Comparison of ENCODE assay signal across 8 mouse cellular contexts in the genomic region with DNA sequence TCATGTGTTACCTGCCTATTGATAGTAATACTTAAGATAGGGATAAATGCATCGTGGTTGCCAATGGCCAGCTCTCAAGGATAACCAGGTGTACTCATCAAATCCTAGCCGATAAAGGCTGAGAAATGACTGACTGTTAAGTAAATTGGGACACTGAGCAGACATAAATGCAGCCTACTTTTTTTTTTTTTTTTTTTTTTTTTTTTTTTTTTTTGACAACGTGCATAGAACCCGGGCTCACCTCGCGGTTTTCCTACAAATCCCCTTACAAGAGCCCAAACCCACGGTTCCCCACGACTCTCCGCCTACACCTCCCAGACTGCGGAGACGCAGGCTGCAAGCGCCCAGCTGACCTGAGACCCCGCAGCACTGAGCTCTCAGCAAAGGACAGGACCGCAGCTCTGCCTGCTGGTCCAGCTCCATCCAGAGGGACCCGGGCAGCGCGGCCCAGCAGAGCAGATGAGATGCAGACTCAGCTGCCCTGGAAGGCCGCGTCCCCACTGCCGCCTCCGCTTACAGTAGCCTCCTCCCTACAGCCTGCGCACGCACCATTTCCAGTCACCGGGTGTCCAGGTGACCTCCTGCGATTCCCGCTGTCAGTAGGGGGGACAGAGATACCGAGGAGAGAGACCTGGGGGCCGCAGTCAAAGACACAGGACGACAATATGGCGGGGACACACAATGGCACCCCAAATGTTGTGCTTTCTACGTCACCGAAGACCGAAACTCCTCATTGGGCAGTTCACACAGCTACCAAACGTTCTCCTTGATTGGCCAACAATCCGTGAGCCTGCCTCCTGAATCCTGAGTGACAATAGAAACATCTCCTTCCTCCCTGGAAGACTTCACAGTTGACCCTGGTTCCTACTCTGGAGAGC. TPM values are rescaled to one million over a fixed set of nuclear protein-coding genes. Genes with fewer than 3 reads are reported as not detected.
DNase-seq lines count a peak whose midpoint lies in the region; ATAC-seq and TF ChIP-seq lines count a peak whose summit lies in the region.

A gene (minus strand): TSS at position 722 of the 878 bp plus-strand sequence.

- peak; percentile 71; the same call in 1 of the 2 replicates for TF ChIP-seq POLR2A in brain, embryonic 14.5 days (IDR thresholded peaks at IDR 0.05; ENCODE audit: borderline replicate concordance, extremely low read depth, insufficient read depth, insufficient read length, poor library complexity, severe bottlenecking)
- 0 out of 2 replicates have a peak, but pooled peaks have one; percentile 17 for TF ChIP-seq POLR2A in liver, adult 2 months (IDR thresholded peaks at IDR 0.05; ENCODE audit: extremely low read depth, insufficient read depth, low read length)
- TF ChIP-seq POLR2A in myocyte (IDR thresholded peaks at IDR 0.05; ENCODE audit: insufficient read length, low read depth), result peak; percentile 60

- ATAC-seq in heart, embryonic 11.5 days (replicated peaks; ENCODE audit: insufficient number of reproducible peaks, low FRiP score, low TSS enrichment), result peak; percentile 85
- peak; percentile 99 for ATAC-seq in kidney, embryonic 16.5 days (ENCODE audit: low FRiP score, low TSS enrichment)

- H3K79me2 ChIP-seq in liver, adult 2 months (ENCODE audit: control insufficient read depth, insufficient read depth, low read length), result peaks cover 11% of the 10 kb centered on the region
- H3K79me2 ChIP-seq in myocyte (ENCODE audit: control insufficient read depth, insufficient read depth), result peaks cover 20% of the 10 kb centered on the region

- H3K9ac ChIP-seq in heart, embryonic 11.5 days (ENCODE audit: low read depth, low read length), result peak within 1 kb of the TSS; percentile 94
- peak within 1 kb of the TSS; percentile 95 for H3K9ac ChIP-seq in kidney, embryonic 16.5 days (replicated peaks; ENCODE audit: low read length)
- H3K9ac ChIP-seq in liver, adult 2 months (ENCODE audit: low read depth, low read length), result peak within 1 kb of the TSS; percentile 81

- DNase-seq in B cell, adult 2 months, result peak; percentile 74 to 76
- DNase-seq in brain, embryonic 14.5 days (ENCODE audit: low read depth), result peak; percentile 97
- DNase-seq in liver, adult 2 months (ENCODE audit: extremely low read depth, low read depth, low spot score), result peak; percentile 82
- DNase-seq in splenic B cell, adult 2 months (ENCODE audit: low read depth, low spot score), result peak; percentile 73

- H3K27ac ChIP-seq in heart, embryonic 11.5 days (ENCODE audit: low read depth, low read length), result peak within 1 kb of the TSS; percentile 75
- peak within 1 kb of the TSS; percentile 78 for H3K27ac ChIP-seq in kidney, embryonic 16.5 days (ENCODE audit: low read length)
- peak within 1 kb of the TSS; percentile 20 for H3K27ac ChIP-seq in liver, adult 2 months (replicated peaks; ENCODE audit: insufficient read depth, low read depth, low read length)

- peak within 1 kb of the TSS; percentile 1 for H3ac ChIP-seq in myocyte (ENCODE audit: control insufficient read depth, insufficient read length)

- no peak for TF ChIP-seq CTCF in brain, embryonic 14.5 days (IDR thresholded peaks at IDR 0.05; ENCODE audit: borderline replicate concordance, extremely low read depth, insufficient read depth, insufficient read length)
- no peak for TF ChIP-seq CTCF in liver, adult 2 months (IDR thresholded peaks at IDR 0.05; ENCODE audit: low read depth, low read length)

- H3K36me3 ChIP-seq in erythroblast, embryonic 14.5 days (ENCODE audit: control insufficient read depth), result peaks cover 2% of the 10 kb centered on the region
- peaks cover 5% of the 10 kb centered on the region; the same call in 1 of the 2 replicates for H3K36me3 ChIP-seq in heart, embryonic 11.5 days (ENCODE audit: control insufficient read depth, insufficient read depth, low read length)
- peaks cover 17% of the 10 kb centered on the region for H3K36me3 ChIP-seq in kidney, embryonic 16.5 days (ENCODE audit: insufficient read depth, low read length)
- peaks cover 4% of the 10 kb centered on the region; the same call in 1 of the 2 replicates for H3K36me3 ChIP-seq in liver, adult 2 months (ENCODE audit: control insufficient read depth, insufficient read depth, low read length)
- peaks cover 8% of the 10 kb centered on the region for H3K36me3 ChIP-seq in myocyte (ENCODE audit: control insufficient read depth, insufficient read depth)
- peaks cover 1% of the 10 kb centered on the region; the same call in 1 of the 2 replicates for H3K36me3 ChIP-seq in splenic B cell, adult 2 months (ENCODE audit: control insufficient read depth, insufficient read depth, low read length, poor library complexity, severe bottlenecking)

- peak within 1 kb of the TSS; percentile 79 for H3K4me3 ChIP-seq in erythroblast, embryonic 14.5 days (replicated peaks)
- H3K4me3 ChIP-seq in heart, embryonic 11.5 days (ENCODE audit: low read depth, low read length), result peak within 1 kb of the TSS; percentile 89
- H3K4me3 ChIP-seq in kidney, embryonic 16.5 days (ENCODE audit: low read length), result peak within 1 kb of the TSS; percentile 86
- H3K4me3 ChIP-seq in liver, adult 2 months (ENCODE audit: insufficient read depth, low read depth, low read length), result peak within 1 kb of the TSS; percentile 83
- H3K4me3 ChIP-seq in myocyte, result peak within 1 kb of the TSS; percentile 74

- H3K4me2 ChIP-seq in heart, embryonic 11.5 days, result peak within 1 kb of the TSS; percentile 76
- H3K4me2 ChIP-seq in kidney, embryonic 16.5 days (replicated peaks; ENCODE audit: low read depth, low read length), result peak within 1 kb of the TSS; percentile 87
- H3K4me2 ChIP-seq in myocyte (ENCODE audit: low read depth), result peak within 1 kb of the TSS; percentile 81

- H3K9me3 ChIP-seq in erythroblast, embryonic 14.5 days (ENCODE audit: control insufficient read depth, low read length), result no peaks in the 10 kb centered on the region
- no peaks in the 10 kb centered on the region for H3K9me3 ChIP-seq in heart, embryonic 11.5 days (replicated peaks; ENCODE audit: control insufficient read depth, low read length)
- H3K9me3 ChIP-seq in kidney, embryonic 16.5 days (ENCODE audit: low read length), result no peaks in the 10 kb centered on the region

- H3K27me3 ChIP-seq in erythroblast, embryonic 14.5 days (ENCODE audit: control insufficient read depth), result no peaks in the 10 kb centered on the region
- no peaks in the 10 kb centered on the region for H3K27me3 ChIP-seq in heart, embryonic 11.5 days (ENCODE audit: control insufficient read depth, insufficient read depth, low read length)
- H3K27me3 ChIP-seq in kidney, embryonic 16.5 days (ENCODE audit: insufficient read depth, low read length), result no peaks in the 10 kb centered on the region
- H3K27me3 ChIP-seq in liver, adult 2 months (ENCODE audit: control insufficient read depth, insufficient read depth, low read length), result no peaks in the 10 kb centered on the region
- no peaks in the 10 kb centered on the region for H3K27me3 ChIP-seq in myocyte (ENCODE audit: control insufficient read depth, insufficient read depth, insufficient read length)
- H3K27me3 ChIP-seq in splenic B cell, adult 2 months (ENCODE audit: control insufficient read depth, insufficient read depth, low read length, poor library complexity, severe bottlenecking), result no peaks in the 10 kb centered on the region

- peaks cover 14% of the 10 kb centered on the region for H3K4me1 ChIP-seq in erythroblast, embryonic 14.5 days (ENCODE audit: control insufficient read depth)
- H3K4me1 ChIP-seq in heart, embryonic 11.5 days (ENCODE audit: control insufficient read depth, insufficient read depth, low read length), result peaks cover 6% of the 10 kb centered on the region; the same call in 1 of the 2 replicates
- H3K4me1 ChIP-seq in kidney, embryonic 16.5 days (ENCODE audit: insufficient read depth, low read length), result peaks cover 9% of the 10 kb centered on the region; the same call in 1 of the 2 replicates
- peaks cover 2% of the 10 kb centered on the region for H3K4me1 ChIP-seq in liver, adult 2 months (ENCODE audit: control insufficient read depth, insufficient read depth, low read length)

- 3% methylated on average over 35 of the region's 35 CpGs for WGBS in heart, embryonic 11.5 days (ENCODE audit: insufficient replicate concordance)
- WGBS in kidney, embryonic 16.5 days, result 1% methylated on average over 35 of the region's 35 CpGs
- under 1% methylated on average over 35 of the region's 35 CpGs for WGBS in liver, adult 2 months

TF ChIP-seq in myocyte, 11 proteins besides CTCF, POLR2A, EP300 and RAD21:
- peak; percentile 65 for TF ChIP-seq POLR2AphosphoS2 (IDR thresholded peaks at IDR 0.05; ENCODE audit: insufficient read length, low read depth)
- TF ChIP-seq MAX (IDR thresholded peaks at IDR 0.05; ENCODE audit: low read depth), result no peak

RNA-seq across cellular contexts. Expression of the gene that starts here (rescaled TPM):
- polyA plus RNA-seq in brain, embryonic 14.5 days (2012; rRNA removed), result 18.4 and 19.9 TPM in 2 replicates
- not detected in 2 replicates for polyA plus RNA-seq in erythroblast, embryonic 14.5 days (2012)
- 8.0 and 10.5 TPM in 2 replicates for polyA plus RNA-seq in heart, embryonic 11.5 days (2014; fragmentation: Nextera tagmentation; extraction: Ambion mirVana)
- polyA plus RNA-seq in kidney, embryonic 16.5 days (2015; fragmentation: Nextera tagmentation; extraction: Ambion mirVana), result 15.6 and 16.3 TPM in 2 replicates
- 3.8 TPM in 2 replicates for total RNA-seq in liver, adult 2 months (2014; rRNA removed)
- polyA plus RNA-seq in liver, adult 2 months (2012; rRNA removed), result 1.2 and 3.2 TPM in 2 replicates
- polyA plus RNA-seq in myocyte (2012; fragmentation: generic; extraction: Trizol), result 1.4 TPM

Comparison
In these comparisons a context has a peak if more than half of its experiments do, and no peak if none do; other contexts are left out.
1. Peak in every context shown above with its lines: DNase-seq, ATAC-seq, H3K4me3 ChIP-seq and H3K27ac ChIP-seq.
2. POLR2A ChIP-seq: peak in every context shown above with its lines; median percentile 71 in brain, embryonic 14.5 days; 60 in myocyte; 17 in liver, adult 2 months.
3. H3K27ac ChIP-seq: peak in every context shown above with its lines; median percentile 78 in kidney, embryonic 16.5 days; 75 in heart, embryonic 11.5 days; 20 in liver, adult 2 months.